Mouse (Mus musculus) liver, embryonic 14.5 days (tissue): ENCODE data around the gene Pank2. TPM values are rescaled to one million over a fixed set of nuclear protein-coding genes. Genes with fewer than 3 reads are reported as not detected.
"Not testable (repeated sequence)": the region's sequence is repeated elsewhere in the genome, so short reads cannot be mapped to it uniquely, and the experiment has no call there.

Experiments used
- ATAC-seq: fragments of 200-750 bp; cut with Nextera tagmentation; 2 replicates; pipeline ENCODE4 v1.8.0; 2017; ENCODE audit warnings: moderate number of reproducible peaks, mild to moderate bottlenecking, moderate library complexity; ENCODE audit not compliant: insufficient read depth
- DNase-seq, 3 experiments: peaks; one replicate each; pipeline ENCODE4 v3.0.0-alpha.2; 2012 to 2013; ENCODE audit warnings: low read depth in 3 of 3, low spot score in 3 of 3
- H3K27ac ChIP-seq: fragments of 300-500 bp; sonication (generic); 2 replicates; pipeline ENCODE4 v1.5.1; 2014; ENCODE audit warnings: moderate library complexity, mild to moderate bottlenecking, control low read depth, inconsistent platforms
- H3K27me3 ChIP-seq: fragments of 300-500 bp; sonication (generic); 2 replicates; pipeline ENCODE4 v1.6.1; 2014; ENCODE audit warnings: mild to moderate bottlenecking, low read length, moderate library complexity; ENCODE audit not compliant: control insufficient read depth, insufficient read depth
- H3K36me3 ChIP-seq: fragments of 300-500 bp; sonication (generic); replicated peaks from 2 replicates; pipeline ENCODE4 v1.6.1; 2014; ENCODE audit warnings: low read depth; ENCODE audit not compliant: control insufficient read depth, insufficient read depth
- H3K4me1 ChIP-seq, 2 experiments: fragments of 200-500 bp in 1 of 2; fragments of 300-500 bp in 1 of 2; sonication (generic) in 1 of 2; replicated peaks; 2 replicates each; pipeline ENCODE4 v1.6.1; 2012 to 2014; ENCODE audit warnings: antibody characterized with exemption in 1 of 2, inconsistent platforms in 1 of 2, low read length in 1 of 2; ENCODE audit not compliant: control insufficient read depth in 2 of 2, insufficient read depth in 2 of 2
- H3K4me2 ChIP-seq: fragments of 300-500 bp; sonication (generic); 2 replicates; pipeline ENCODE4 v1.6.1; 2014; ENCODE audit warnings: low read depth, mild to moderate bottlenecking, control low read depth, moderate library complexity
- H3K4me3 ChIP-seq, 2 experiments: fragments of 200-500 bp in 1 of 2; fragments of 300-500 bp in 1 of 2; sonication (generic) in 1 of 2; 2 replicates each; pipeline ENCODE4 v1.5.1; 2012 to 2014; ENCODE audit warnings: low read depth in 2 of 2, low read length in 2 of 2, mild to moderate bottlenecking in 2 of 2, control low read depth in 1 of 2, inconsistent platforms in 1 of 2, moderate library complexity in 1 of 2; ENCODE audit not compliant: insufficient read depth in 1 of 2
- H3K9ac ChIP-seq: fragments of 300-500 bp; sonication (generic); replicated peaks from 2 replicates; pipeline ENCODE4 v1.6.1; 2014; ENCODE audit warnings: mild to moderate bottlenecking, control low read depth, moderate library complexity
- H3K9me3 ChIP-seq: fragments of 300-500 bp; sonication (generic); 2 replicates; pipeline ENCODE4 v1.6.1; 2016; ENCODE audit warnings: low read length, mixed read lengths; ENCODE audit not compliant: control insufficient read depth
- CTCF ChIP-seq: IDR thresholded peaks from 2 replicates; pipeline ENCODE4 v1.5.1; 2016; ENCODE audit warnings: antibody characterized with exemption, low read depth, control low read depth
- EP300 ChIP-seq: IDR thresholded peaks from 2 replicates; pipeline ENCODE4 v1.6.1; 2016; ENCODE audit warnings: antibody characterized with exemption, low read depth
- WGBS: fragments of 180-500 bp; shearing (Covaris S2); extraction: QIAGEN DNeasy Blood & Tissue Kit; methylation state at CpG from one replicate; pipeline ENCODE4 v1.1.7; 2014; ENCODE audit not compliant: insufficient replicate concordance; 5-methylcytosine and 5-hydroxymethylcytosine counted together
- polyA plus RNA-seq, 2 experiments: library from polyadenylated mRNA; depleted of rRNA in 1 of 2; stranded (reverse) in 1 of 2; unstranded in 1 of 2; fragments of >200 nt; fragmentation: Nextera tagmentation in 1 of 2; extraction: Ambion mirVana in 1 of 2; gene quantifications; 2 replicates each; pipeline versions ENCODE4 v1.2.1 to v1.2.3; 2012 to 2014

Gene Pank2
- polyA plus RNA-seq, 2 experiments: 14.3 to 24.3 TPM

- Histone ChIP-seq H3K36me3 (no peaks in the 10 kb centered on the region), H3K27me3 (no peaks in the 10 kb centered on the region), H3K9ac (no peak overlapping the region), H3K4me2 (no peak overlapping the region), H3K9me3 (no peaks in the 10 kb centered on the region), H3K27ac (no peak overlapping the region), H3K4me1 (0 out of 4 replicates have a peak, but pooled peaks cover 0 to 3% of the 10 kb centered on the region in 2 experiments), H3K4me3 (no peak overlapping the region)
- no peak for TF ChIP-seq CTCF
- no peak for TF ChIP-seq EP300
- ATAC-seq: no peak
- no peak for DNase-seq
- WGBS: 56% methylated on average over 6 of the region's 6 CpGs
These were observed 47.0 kb downstream of the Pank2 start for GRCm38 (mm10) chr2:131309296-131309695.

- TF ChIP-seq CTCF (no peak), EP300 (no peak)
- ATAC-seq (no peak), DNase-seq (no peak)
- 65% methylated on average over 2 of the region's 2 CpGs for WGBS
- Histone ChIP-seq H3K36me3 (no peaks in the 10 kb centered on the region), H3K4me1 (0 out of 4 replicates have a peak, but pooled peaks cover 0 to 3% of the 10 kb centered on the region in 2 experiments), H3K9ac (no peak overlapping the region), H3K4me2 (no peak overlapping the region), H3K9me3 (no peaks in the 10 kb centered on the region), H3K4me3 (no peak overlapping the region), H3K27ac (no peak overlapping the region), H3K27me3 (no peaks in the 10 kb centered on the region)
These were observed 53.9 kb downstream of the Pank2 start for GRCm38 (mm10) chr2:131316167-131316566.

GRCm38 (mm10) chr2:131319401-131319800 lies 57.1 kb downstream of the Pank2 start:
- TF ChIP-seq CTCF (no peak), EP300 (no peak)
- H3K4me1 ChIP-seq: no peaks in the 10 kb centered on the region
- ATAC-seq (no peak), DNase-seq (no peak)
- 73% methylated on average over 6 of the region's 6 CpGs for WGBS
- no peaks in the 10 kb centered on the region for H3K27me3 ChIP-seq
- H3K36me3 ChIP-seq: no peaks in the 10 kb centered on the region
- no peak overlapping the region for H3K9ac ChIP-seq
- H3K27ac ChIP-seq: no peak overlapping the region
- H3K4me3 ChIP-seq: no peak overlapping the region
- H3K9me3 ChIP-seq: no peaks in the 10 kb centered on the region
- H3K4me2 ChIP-seq: no peak overlapping the region

- not testable (repeated sequence) for H3K27ac ChIP-seq, H3K9ac ChIP-seq, H3K4me2 ChIP-seq, H3K4me3 ChIP-seq, H3K36me3 ChIP-seq, H3K27me3 ChIP-seq, DNase-seq, ATAC-seq, H3K9me3 ChIP-seq, H3K4me1 ChIP-seq
- 11% methylated on average over 3 of the region's 3 CpGs for WGBS
These were observed 58.9 kb downstream of the Pank2 start for GRCm38 (mm10) chr2:131321192-131321591.

- DNase-seq (no peak), ATAC-seq (no peak)
- no peaks in the 10 kb centered on the region for H3K36me3 ChIP-seq
- WGBS: 8% methylated on average over 1 of the region's 1 CpGs
- H3K4me2 ChIP-seq: no peak overlapping the region
- no peaks in the 10 kb centered on the region for H3K4me1 ChIP-seq
- no peak overlapping the region for H3K9ac ChIP-seq
- no peaks in the 10 kb centered on the region for H3K9me3 ChIP-seq
- no peak overlapping the region for H3K27ac ChIP-seq
- TF ChIP-seq CTCF (no peak), EP300 (no peak)
- no peak overlapping the region for H3K4me3 ChIP-seq
- H3K27me3 ChIP-seq: no peaks in the 10 kb centered on the region
These were observed 61.4 kb downstream of the Pank2 start for GRCm38 (mm10) chr2:131323675-131324074.

GRCm38 (mm10) chr2:131326044-131326443 lies 63.7 kb downstream of the Pank2 start:
- no peak overlapping the region for H3K27ac ChIP-seq
- 37% methylated on average over 3 of the region's 3 CpGs for WGBS
- H3K9me3 ChIP-seq: no peaks in the 10 kb centered on the region
- no peak overlapping the region for H3K4me3 ChIP-seq
- no peak for DNase-seq
- no peak for TF ChIP-seq EP300
- no peak for TF ChIP-seq CTCF
- no peak overlapping the region for H3K4me2 ChIP-seq
- no peak for ATAC-seq
- no peak overlapping the region for H3K9ac ChIP-seq
- no peaks in the 10 kb centered on the region for H3K27me3 ChIP-seq
- H3K36me3 ChIP-seq: no peaks in the 10 kb centered on the region
- H3K4me1 ChIP-seq: no peaks in the 10 kb centered on the region
